Comparison of ENCODE assay signal across 10 mouse cellular contexts in genomic region chr17:35187959-35188610, GRCm38 (mm10). TPM values are rescaled to one million over a fixed set of nuclear protein-coding genes. Genes with fewer than 3 reads are reported as not detected.
DNase-seq lines count a peak whose midpoint lies in the region; ATAC-seq and TF ChIP-seq lines count a peak whose summit lies in the region.
"Had no signal": no experiment of that assay in that cellular context is flagged by ENCODE, and none has a peak within 500 bp of the region (broad histone marks: within the 10 kb centered on the region; RNA-seq: fewer than 3 reads in every experiment).

TSS of gene Lst1 (minus strand) at chr17:35188439.

- no peak for TF ChIP-seq CTCF in E14TG2a.4 (conservative IDR thresholded peaks at IDR 0.05; ENCODE audit: low read length)

- no peak for ATAC-seq in kidney, embryonic 15.5 days (replicated peaks; ENCODE audit: low FRiP score)
- ATAC-seq in common myeloid progenitor, adult 5-6 weeks (replicated peaks; ENCODE audit: low read depth, poor library complexity, severe bottlenecking) = peak; percentile 3; the same call in 1 of the 2 replicates
- ATAC-seq in liver, embryonic 12.5 days = no peak
- no peak for ATAC-seq in CD4-positive, CD25-positive, alpha-beta regulatory T cell, adult 4 months

- no peak for DNase-seq in kidney, postnatal 36 days
- no peak for DNase-seq in layer of hippocampus, adult 9-10 months (ENCODE audit: low spot score)
- no peak for DNase-seq in right cerebral cortex, adult 2 months (ENCODE audit: low spot score in 2 of 2)
- DNase-seq: cerebellum, adult 8-10 months; gastrocnemius, postnatal 14 days had no signal

- no peak within 1 kb of the TSS for H3K9ac ChIP-seq in kidney, embryonic 15.5 days
- peak within 1 kb of the TSS; percentile 15; the same call in 1 of the 2 replicates for H3K9ac ChIP-seq in liver, embryonic 12.5 days

- no peak within 1 kb of the TSS for H3K4me3 ChIP-seq in kidney, embryonic 15.5 days (replicated peaks)
- H3K4me3 ChIP-seq in E14TG2a.4 (replicated peaks; ENCODE audit: low read length) = peak within 1 kb of the TSS; percentile 46
- H3K4me3 ChIP-seq in liver, embryonic 12.5 days = peak within 1 kb of the TSS; percentile 6; the same call in 1 of the 2 replicates

- no peak within 1 kb of the TSS for H3K27ac ChIP-seq in kidney, embryonic 15.5 days
- H3K27ac ChIP-seq in liver, embryonic 12.5 days = peak within 1 kb of the TSS; percentile 72

- 78% methylated on average over 7 of the region's 7 CpGs for WGBS in kidney, embryonic 15.5 days
- WGBS in liver, embryonic 12.5 days (ENCODE audit: insufficient replicate concordance) = 41% methylated on average over 7 of the region's 7 CpGs

- 0 out of 2 replicates have a peak, but pooled peaks cover under 1% of the 10 kb centered on the region for H3K27me3 ChIP-seq in kidney, embryonic 15.5 days
- peaks cover 11% of the 10 kb centered on the region for H3K27me3 ChIP-seq in E14TG2a.4 (ENCODE audit: insufficient read depth, low read length)
- H3K27me3 ChIP-seq in liver, embryonic 12.5 days (replicated peaks) = no peaks in the 10 kb centered on the region

- H3K4me2 ChIP-seq in kidney, embryonic 15.5 days = no peak within 1 kb of the TSS
- peak within 1 kb of the TSS; percentile 85 for H3K4me2 ChIP-seq in liver, embryonic 12.5 days

- H3K9me3 ChIP-seq in kidney, embryonic 15.5 days (replicated peaks) = no peaks in the 10 kb centered on the region
- H3K9me3 ChIP-seq in E14TG2a.4 (ENCODE audit: low read length) = no peaks in the 10 kb centered on the region
- H3K9me3 ChIP-seq in liver, embryonic 12.5 days (replicated peaks) = no peaks in the 10 kb centered on the region

- H3K36me3 ChIP-seq in kidney, embryonic 15.5 days = no peaks in the 10 kb centered on the region
- no peaks in the 10 kb centered on the region for H3K36me3 ChIP-seq in E14TG2a.4 (ENCODE audit: insufficient read depth, low read length)
- no peaks in the 10 kb centered on the region for H3K36me3 ChIP-seq in liver, embryonic 12.5 days

- peaks cover 12% of the 10 kb centered on the region for H3K4me1 ChIP-seq in kidney, embryonic 15.5 days
- peaks cover 68% of the 10 kb centered on the region for H3K4me1 ChIP-seq in E14TG2a.4 (replicated peaks; ENCODE audit: low read depth, low read length)
- H3K4me1 ChIP-seq in liver, embryonic 12.5 days = peaks cover 33% of the 10 kb centered on the region

RNA-seq across cellular contexts. Expression of gene Lst1, which starts in this region (rescaled TPM):
- 12.1 and 13.7 TPM in 2 replicates for polyA plus RNA-seq in kidney, embryonic 15.5 days (2015; fragmentation: Nextera tagmentation; extraction: Ambion mirVana)
- 44.3 and 51.6 TPM in 2 replicates for total RNA-seq in common myeloid progenitor, adult 5-6 weeks (2017)
- polyA plus RNA-seq in liver, embryonic 12.5 days (2016; fragmentation: Nextera tagmentation; extraction: Ambion mirVana) = 20.8 and 23.7 TPM in 2 replicates
- 10 to 100 TPM in 1 of 2 experiments, 1 to 10 TPM in 1; 7.3 to 10.0 TPM for polyA plus RNA-seq in CD4-positive, CD25-positive, alpha-beta regulatory T cell, adult 4 months (2017; shearing (Covaris generic))
